ENCODE assay signal across 8 mouse cellular contexts in the genomic region with DNA sequence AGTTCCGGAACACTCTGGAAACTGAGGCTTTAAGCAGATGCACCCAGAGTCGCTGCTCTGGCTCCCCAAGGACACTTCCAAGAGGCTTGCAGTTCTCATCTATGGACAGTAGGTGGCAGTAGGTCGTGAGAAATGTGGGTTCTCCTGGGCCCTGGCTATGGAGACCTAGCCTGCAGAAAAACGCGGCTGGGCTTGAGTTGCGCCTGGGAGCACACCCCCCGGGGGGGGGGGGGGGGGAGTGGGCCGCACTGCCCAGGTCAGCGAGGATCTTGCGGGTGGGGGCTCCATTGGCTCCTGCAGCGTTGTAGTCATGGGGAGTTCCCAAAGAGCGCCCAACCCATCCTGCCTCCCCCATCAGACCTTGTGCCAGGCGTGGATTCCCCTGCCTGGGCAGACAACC.
A peak's percentile ranks its signal among the peaks of the same experiment; 100 is the strongest.
DNase-seq lines count a peak whose midpoint lies in the region; ATAC-seq and TF ChIP-seq lines count a peak whose summit lies in the region.

No protein-coding gene starts in this region.

- peak; percentile 90 for TF ChIP-seq CTCF in left cerebral cortex, adult 2 months (IDR thresholded peaks at IDR 0.05)

- no peak overlapping the region for H3K27ac ChIP-seq in left cerebral cortex, adult 2 months

- H3K4me3 ChIP-seq in left cerebral cortex, adult 2 months = peak overlapping the region; percentile 32; the same call in 1 of the 2 replicates

- peak; percentile 90 for DNase-seq in ZHBTc4 (ENCODE audit: low read depth, low spot score)
- peak; percentile 85 to 91 for DNase-seq in gastrocnemius, adult 8-10 months (ENCODE audit: low spot score in 2 of 2)
- DNase-seq in hindlimb bud, embryonic 11.5 days (ENCODE audit: extremely low spot score, low read depth, low spot score) = peak; percentile 83
- peak; percentile 75 to 80 for DNase-seq in left cerebral cortex, adult 2 months (ENCODE audit: extremely low spot score in 1 of 2, low spot score in 2 of 2)
- DNase-seq in right cerebral cortex, adult 2 months (ENCODE audit: low spot score in 2 of 2) = peak; percentile 84 to 88
- peak; percentile 51 for DNase-seq in urinary bladder, postnatal 10 days (ENCODE audit: low spot score)

- peak; percentile 90 for ATAC-seq in common myeloid progenitor, adult 5-6 weeks (replicated peaks; ENCODE audit: low read depth, poor library complexity, severe bottlenecking)
- peak; percentile 89 for ATAC-seq in megakaryocyte, adult 5-6 weeks (ENCODE audit: poor library complexity, severe bottlenecking)

- intact Hi-C loops in left cerebral cortex, adult 2 months (cut with DNase I) = loop anchor here (1.0 to 2.0 kb wide), 3 partner anchors 294 to 823 kb away; no protein-coding TSS in a partner anchor
